Mouse (Mus musculus) megakaryocyte, embryonic 14.5 days (primary cell): ENCODE measurements at regions not wholly inside any gene's neighbourhood (a gene's known extent, or its start where the extent isn't known, plus 50 kb on each side); places are given as distances from the start of the nearest gene placed in this dataset.

Source experiments
- H3K27me3 ChIP-seq: replicated peaks from 2 replicates; pipeline ENCODE3; 2012; ENCODE audit warnings: inconsistent platforms
- H3K36me3 ChIP-seq: replicated peaks from 2 replicates; pipeline ENCODE3; 2012; ENCODE audit warnings: low read length, inconsistent platforms, mixed read lengths
- H3K4me1 ChIP-seq: 2 replicates; pipeline ENCODE4 v1.6.1; 2012; ENCODE audit warnings: inconsistent platforms
- H3K4me3 ChIP-seq: replicated peaks from 2 replicates; pipeline ENCODE3; 2012; ENCODE audit warnings: moderate library complexity, mild to moderate bottlenecking, inconsistent platforms
- H3K9me3 ChIP-seq: 2 replicates; pipeline ENCODE4 v1.6.1; 2012; ENCODE audit warnings: inconsistent platforms
- FLI1 ChIP-seq: IDR thresholded peaks from 2 replicates; pipeline ENCODE4 v1.6.1; 2012; ENCODE audit warnings: low read length, inconsistent platforms, mixed read lengths
- GATA1 ChIP-seq: IDR thresholded peaks from 3 replicates; pipeline ENCODE4 v1.6.1; 2012; ENCODE audit warnings: mixed read lengths, low read length, inconsistent platforms, borderline replicate concordance

DNA sequence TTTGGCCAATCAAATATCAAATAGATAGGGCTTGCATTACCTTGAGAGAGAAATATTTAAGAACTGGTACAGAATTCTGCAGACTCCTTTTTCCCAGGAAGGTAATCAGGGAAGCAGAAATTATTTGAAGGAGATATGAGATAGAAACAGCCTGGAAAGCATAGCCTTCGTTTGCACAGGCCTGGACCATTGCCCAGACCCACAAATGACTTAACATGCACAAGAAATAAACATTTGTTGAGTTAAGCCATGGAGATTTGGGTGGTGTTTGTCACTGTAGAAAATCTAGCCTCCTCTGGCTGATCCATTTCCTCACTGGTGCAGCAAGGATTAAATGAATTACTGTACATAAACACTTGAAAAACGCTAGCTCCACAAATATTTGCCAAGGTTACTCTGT lies 233.5 kb downstream of the Qk start:
- Histone ChIP-seq H3K27me3 (no peaks in the 10 kb centered on the region), H3K4me3 (no peak overlapping the region), H3K4me1 (peaks cover 6% of the 10 kb centered on the region), H3K9me3 (peaks cover 6% of the 10 kb centered on the region), H3K36me3 (no peaks in the 10 kb centered on the region)
- no peak for TF ChIP-seq FLI1
- no peak for TF ChIP-seq GATA1

DNA sequence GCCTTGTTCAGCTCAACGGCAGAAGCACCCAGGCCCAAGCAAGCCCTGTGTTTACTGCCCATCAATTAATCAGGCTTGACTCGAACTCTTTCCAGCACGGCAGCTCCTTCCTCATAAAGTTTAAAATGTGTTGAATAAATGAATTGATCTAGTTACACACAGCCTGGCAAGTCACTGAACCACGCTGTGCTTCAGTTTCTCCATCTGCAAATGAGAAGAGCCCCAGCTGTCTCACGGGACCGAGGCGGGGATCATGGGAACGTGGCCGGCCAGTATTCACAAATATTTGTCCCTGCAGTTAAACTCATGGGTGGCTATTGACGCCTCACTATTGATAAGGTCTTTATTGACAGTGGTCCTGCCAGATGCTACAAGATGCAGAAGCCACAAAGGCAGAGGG lies 237.9 kb downstream of the Qk start:
- Histone ChIP-seq H3K9me3 (0 out of 2 replicates have a peak, but pooled peaks cover 10% of the 10 kb centered on the region), H3K4me3 (no peak overlapping the region), H3K4me1 (peaks cover 11% of the 10 kb centered on the region), H3K27me3 (no peaks in the 10 kb centered on the region), H3K36me3 (no peaks in the 10 kb centered on the region)
- TF ChIP-seq FLI1: no peak

- peaks cover 11% of the 10 kb centered on the region for H3K4me1 ChIP-seq
- H3K4me3 ChIP-seq: no peak overlapping the region
- TF ChIP-seq FLI1 (no peak), GATA1 (no peak)
- no peaks in the 10 kb centered on the region for H3K36me3 ChIP-seq
- no peaks in the 10 kb centered on the region for H3K27me3 ChIP-seq
- peaks cover 10% of the 10 kb centered on the region; the same call in 1 of the 2 replicates for H3K9me3 ChIP-seq
Measured at GRCm38 (mm10) chr17:10079853-10080650, 239.6 kb downstream of the Qk start.

- TF ChIP-seq GATA1 (no peak), FLI1 (no peak)
- Histone ChIP-seq H3K36me3 (no peaks in the 10 kb centered on the region), H3K9me3 (peaks cover 10% of the 10 kb centered on the region; the same call in 1 of the 2 replicates), H3K4me3 (no peak overlapping the region), H3K4me1 (peaks cover 11% of the 10 kb centered on the region), H3K27me3 (no peaks in the 10 kb centered on the region)
Measured at GRCm38 (mm10) chr17:10078536-10079319, 240.9 kb downstream of the Qk start.

GRCm38 (mm10) chr17:10073301-10073700 lies 246.4 kb downstream of the Qk start:
- peaks cover 6% of the 10 kb centered on the region for H3K9me3 ChIP-seq
- no peaks in the 10 kb centered on the region for H3K36me3 ChIP-seq
- no peak overlapping the region for H3K4me3 ChIP-seq
- H3K4me1 ChIP-seq: peaks cover 9% of the 10 kb centered on the region; the same call in 1 of the 2 replicates
- H3K27me3 ChIP-seq: no peaks in the 10 kb centered on the region
- TF ChIP-seq FLI1 (no peak), GATA1 (no peak)

- peaks cover 11% of the 10 kb centered on the region for H3K9me3 ChIP-seq
- H3K36me3 ChIP-seq: no peaks in the 10 kb centered on the region
- H3K27me3 ChIP-seq: no peaks in the 10 kb centered on the region
- peaks cover 9% of the 10 kb centered on the region; the same call in 1 of the 2 replicates for H3K4me1 ChIP-seq
- TF ChIP-seq GATA1 (no peak), FLI1 (no peak)
- H3K4me3 ChIP-seq: no peak overlapping the region
Measured at GRCm38 (mm10) chr17:10069251-10069650, 250.4 kb downstream of the Qk start.

DNA sequence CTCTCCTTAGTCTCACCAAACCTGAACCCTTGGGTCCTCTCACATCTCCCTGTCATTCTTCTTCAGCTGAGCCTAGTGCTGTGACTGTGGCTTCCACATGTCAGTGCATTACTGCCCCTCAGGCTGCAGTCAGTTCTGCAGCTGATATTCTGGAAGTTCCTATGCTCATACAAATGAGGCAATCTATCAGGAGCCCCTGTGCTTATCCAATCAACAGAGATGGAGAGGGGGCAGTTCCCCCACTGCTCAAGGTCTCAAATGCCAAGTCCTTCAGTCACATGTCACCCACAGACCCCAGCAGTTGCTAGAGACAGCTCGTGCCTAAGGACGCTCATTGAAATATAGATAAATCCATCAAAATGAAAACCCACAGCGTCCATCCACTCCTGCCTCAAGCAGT lies 254.5 kb downstream of the Qk start:
- H3K4me1 ChIP-seq: peaks cover 6% of the 10 kb centered on the region; the same call in 1 of the 2 replicates
- H3K27me3 ChIP-seq: no peaks in the 10 kb centered on the region
- H3K4me3 ChIP-seq: no peak overlapping the region
- TF ChIP-seq GATA1: no peak
- no peak for TF ChIP-seq FLI1
- 0 out of 2 replicates have a peak, but pooled peaks cover 5% of the 10 kb centered on the region for H3K9me3 ChIP-seq
- H3K36me3 ChIP-seq: no peaks in the 10 kb centered on the region

DNA sequence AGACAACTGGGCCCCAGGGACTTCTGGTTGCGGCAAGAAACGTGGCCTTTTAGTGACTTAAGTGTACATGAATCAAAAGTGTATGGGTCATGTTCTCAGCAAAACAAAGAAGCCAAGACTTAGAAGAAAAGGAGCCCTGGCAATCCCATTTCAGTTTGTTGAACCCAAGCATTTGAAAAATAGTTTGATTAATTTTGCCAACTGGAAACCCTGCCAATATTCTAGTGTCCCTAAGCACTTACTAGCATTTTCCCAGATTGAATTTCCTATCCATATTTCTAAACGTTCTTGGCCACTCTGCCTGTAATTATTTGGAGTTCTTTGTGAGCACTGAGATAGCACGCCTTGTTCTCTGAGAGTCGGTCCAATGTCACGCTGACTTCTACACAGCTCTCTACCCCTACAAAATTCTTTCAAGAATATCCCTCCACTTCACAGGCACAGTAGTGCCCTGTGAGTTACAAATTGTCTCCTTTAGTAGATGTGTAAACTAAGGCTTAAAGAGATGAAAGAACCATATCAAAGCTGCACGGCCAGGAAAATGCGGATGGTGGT lies 257.0 kb downstream of the Qk start:
- H3K27me3 ChIP-seq: no peaks in the 10 kb centered on the region
- TF ChIP-seq FLI1: no peak
- TF ChIP-seq GATA1: no peak
- H3K9me3 ChIP-seq: 0 out of 2 replicates have a peak, but pooled peaks cover 11% of the 10 kb centered on the region
- H3K4me1 ChIP-seq: no peaks in the 10 kb centered on the region
- H3K36me3 ChIP-seq: no peaks in the 10 kb centered on the region
- H3K4me3 ChIP-seq: no peak overlapping the region

GRCm38 (mm10) chr17:10057736-10058135 lies 261.9 kb downstream of the Qk start:
- Histone ChIP-seq H3K4me1 (peaks cover 12% of the 10 kb centered on the region; the same call in 1 of the 2 replicates), H3K27me3 (no peaks in the 10 kb centered on the region), H3K36me3 (no peaks in the 10 kb centered on the region), H3K4me3 (no peak overlapping the region), H3K9me3 (peaks cover 20% of the 10 kb centered on the region)
- TF ChIP-seq GATA1: no peak
- TF ChIP-seq FLI1: no peak

- Histone ChIP-seq H3K27me3 (no peaks in the 10 kb centered on the region), H3K9me3 (peaks cover 29% of the 10 kb centered on the region), H3K4me1 (peaks cover 12% of the 10 kb centered on the region; the same call in 1 of the 2 replicates), H3K36me3 (no peaks in the 10 kb centered on the region), H3K4me3 (no peak overlapping the region)
- TF ChIP-seq FLI1 (no peak), GATA1 (no peak)
Measured at GRCm38 (mm10) chr17:10056096-10056495, 263.6 kb downstream of the Qk start.
